ENCODE assay signal across 8 mouse cellular contexts in genomic region chr10:63021702-63022101, GRCm38 (mm10). TPM values are rescaled to one million over a fixed set of nuclear protein-coding genes. Genes with fewer than 3 reads are reported as not detected.
DNase-seq lines count a peak whose midpoint lies in the region; ATAC-seq and TF ChIP-seq lines count a peak whose summit lies in the region.
"Had no signal": no experiment of that assay in that cellular context is flagged by ENCODE, and none has a peak within 500 bp of the region (broad histone marks: within the 10 kb centered on the region; RNA-seq: fewer than 3 reads in every experiment).

No protein-coding gene starts in this region.

- no peak for TF ChIP-seq POLR2A in testis, adult 2 months (IDR thresholded peaks at IDR 0.05; ENCODE audit: control insufficient read depth, low read depth, low read length)

- H3K4me1 ChIP-seq in testis, adult 2 months (ENCODE audit: control insufficient read depth, insufficient read depth, low read length), result peaks cover 7% of the 10 kb centered on the region
- peaks cover 59% of the 10 kb centered on the region for H3K4me1 ChIP-seq in forebrain, embryonic 13.5 days
- H3K4me1 ChIP-seq in liver, embryonic 14.5 days (replicated peaks; ENCODE audit: control insufficient read depth in 2 of 2, insufficient read depth in 2 of 2, low read length in 1 of 2), result peaks cover 17% of the 10 kb centered on the region in 2 experiments

- H3K36me3 ChIP-seq in testis, adult 2 months (ENCODE audit: control insufficient read depth, insufficient read depth, low read length), result no peaks in the 10 kb centered on the region; the same call in none of the 2 replicates
- peaks cover 13% of the 10 kb centered on the region for H3K36me3 ChIP-seq in forebrain, embryonic 13.5 days (ENCODE audit: poor library complexity, severe bottlenecking)
- H3K36me3 ChIP-seq in liver, embryonic 14.5 days (replicated peaks; ENCODE audit: control insufficient read depth, insufficient read depth, low read depth), result peaks cover 13% of the 10 kb centered on the region

- H3K27ac ChIP-seq in testis, adult 2 months (ENCODE audit: control insufficient read depth, insufficient read depth, low read depth, low read length), result peak overlapping the region; percentile 49; the same call in 1 of the 2 replicates
- no peak overlapping the region for H3K27ac ChIP-seq in forebrain, embryonic 13.5 days
- no peak overlapping the region for H3K27ac ChIP-seq in liver, embryonic 14.5 days

- no peaks in the 10 kb centered on the region for H3K27me3 ChIP-seq in testis, adult 2 months (ENCODE audit: control insufficient read depth, insufficient read depth, low read length)
- no peaks in the 10 kb centered on the region for H3K27me3 ChIP-seq in forebrain, embryonic 13.5 days
- H3K27me3 ChIP-seq in liver, embryonic 14.5 days (ENCODE audit: control insufficient read depth, insufficient read depth, low read length), result no peaks in the 10 kb centered on the region

- WGBS in forebrain, embryonic 13.5 days, result 37% methylated on average over 4 of the region's 4 CpGs
- WGBS in liver, embryonic 14.5 days (ENCODE audit: insufficient replicate concordance), result 18% methylated on average over 4 of the region's 4 CpGs

- no peaks in the 10 kb centered on the region for H3K9me3 ChIP-seq in forebrain, embryonic 13.5 days (replicated peaks)
- no peaks in the 10 kb centered on the region for H3K9me3 ChIP-seq in liver, embryonic 14.5 days (ENCODE audit: control insufficient read depth, low read length)

- no peak for TF ChIP-seq EP300 in liver, embryonic 14.5 days (IDR thresholded peaks at IDR 0.05; ENCODE audit: low read depth)

- no peak for TF ChIP-seq CTCF in testis, adult 2 months (IDR thresholded peaks at IDR 0.05; ENCODE audit: control insufficient read depth, insufficient read depth, insufficient replicate concordance, low read depth, low read length)
- TF ChIP-seq CTCF in liver, embryonic 14.5 days (IDR thresholded peaks at IDR 0.05; ENCODE audit: low read depth), result no peak

- H3K9ac ChIP-seq in forebrain, embryonic 13.5 days, result peak overlapping the region; percentile 99
- H3K9ac ChIP-seq in liver, embryonic 14.5 days (replicated peaks), result peak overlapping the region; percentile 99

- DNase-seq in testis, postnatal 10 days (ENCODE audit: low spot score), result no peak
- peak in 2 of 3 experiments; percentile 29 to 48 for DNase-seq in liver, embryonic 14.5 days (ENCODE audit: low read depth in 3 of 3, low spot score in 3 of 3)
- no peak for DNase-seq in layer of hippocampus, postnatal 10 days (ENCODE audit: low spot score in 2 of 2)
- DNase-seq: cerebellum, adult 11 months had no signal

- H3K4me2 ChIP-seq in forebrain, embryonic 13.5 days, result peak overlapping the region; percentile 71
- H3K4me2 ChIP-seq in liver, embryonic 14.5 days (ENCODE audit: low read depth), result peak overlapping the region; percentile 90

- H3K4me3 ChIP-seq in testis, adult 2 months (ENCODE audit: control insufficient read depth, low read depth, low read length), result peak overlapping the region; percentile 88
- H3K4me3 ChIP-seq in forebrain, embryonic 13.5 days, result peak overlapping the region; percentile 70
- peak overlapping the region; percentile 81 to 100; a peak in 3 of 4 replicates for H3K4me3 ChIP-seq in liver, embryonic 14.5 days (ENCODE audit: insufficient read depth in 1 of 2, low read depth in 2 of 2, low read length in 2 of 2)

- ATAC-seq in forebrain, embryonic 13.5 days, result no peak
- ATAC-seq in liver, embryonic 14.5 days (ENCODE audit: insufficient read depth), result no peak
- ATAC-seq in monocyte, adult 5-6 weeks (replicated peaks; ENCODE audit: insufficient number of reproducible peaks, low FRiP score, low TSS enrichment, poor library complexity, severe bottlenecking), result no peak
- ATAC-seq in inflammation-experienced regulatory T-cells, adult 6 months, result no peak

RNA-seq across cellular contexts. Expression of gene Hnrnph3, which starts 2.3 kb away (rescaled TPM):
- 56.4 and 83.8 TPM in 2 replicates for polyA plus RNA-seq in testis, adult 2 months (2012; rRNA removed)
- 242 and 248 TPM in 2 replicates for polyA plus RNA-seq in forebrain, embryonic 13.5 days (2015; fragmentation: Nextera tagmentation; extraction: Ambion mirVana)
- polyA plus RNA-seq in liver, embryonic 14.5 days (2012; rRNA removed), result 13.8 and 23.2 TPM in 2 replicates
- polyA plus RNA-seq in liver, embryonic 14.5 days (2014; fragmentation: Nextera tagmentation; extraction: Ambion mirVana), result 12.4 and 13.6 TPM in 2 replicates
- 87.7 to 119 TPM (median 96.9 TPM) in 3 replicates for total RNA-seq in monocyte, adult 5-6 weeks (2017)
- polyA plus RNA-seq in inflammation-experienced regulatory T-cells, adult 6 months (2017; shearing (Covaris generic)), result 100 to 1,000 TPM in 1 of 3 experiments, 10 to 100 TPM in 2; 61.1 to 117 (median 97.4) TPM
- 10 to 100 TPM; 33.8 to 51.7 TPM for total RNA-seq in layer of hippocampus, postnatal 10 days (2021)

RNA-seq across cellular contexts. Expression of gene Pbld2, which starts 2.4 kb away (rescaled TPM):
- 4.0 and 6.0 TPM in 2 replicates for polyA plus RNA-seq in testis, adult 2 months (2012; rRNA removed)
- 0.83 and 1.2 TPM in 2 replicates for polyA plus RNA-seq in forebrain, embryonic 13.5 days (2015; fragmentation: Nextera tagmentation; extraction: Ambion mirVana)
- 1.8 and 2.0 TPM in 2 replicates for polyA plus RNA-seq in liver, embryonic 14.5 days (2012; rRNA removed)
- polyA plus RNA-seq in liver, embryonic 14.5 days (2014; fragmentation: Nextera tagmentation; extraction: Ambion mirVana), result 2.3 and 2.7 TPM in 2 replicates
- not detected in 3 replicates for total RNA-seq in monocyte, adult 5-6 weeks (2017)
- under 1 TPM in 2 of 3 experiments, not detected in 1; 0.51 to 0.98 TPM for polyA plus RNA-seq in inflammation-experienced regulatory T-cells, adult 6 months (2017; shearing (Covaris generic))
- 1 to 10 TPM; 1.6 to 2.9 TPM for total RNA-seq in layer of hippocampus, postnatal 10 days (2021)

RNA-seq across cellular contexts. Expression of gene Pbld1, which starts 38.3 kb away (rescaled TPM):
- 0.53 and 0.57 TPM in 2 replicates for polyA plus RNA-seq in testis, adult 2 months (2012; rRNA removed)
- polyA plus RNA-seq in forebrain, embryonic 13.5 days (2015; fragmentation: Nextera tagmentation; extraction: Ambion mirVana), result 1.7 and 1.8 TPM in 2 replicates
- 3.1 and 3.8 TPM in 2 replicates for polyA plus RNA-seq in liver, embryonic 14.5 days (2012; rRNA removed)
- 4.9 and 5.2 TPM in 2 replicates for polyA plus RNA-seq in liver, embryonic 14.5 days (2014; fragmentation: Nextera tagmentation; extraction: Ambion mirVana)
- 2.8 to 12.5 TPM in 2 of 3 replicates, not detected in the other for total RNA-seq in monocyte, adult 5-6 weeks (2017)
- polyA plus RNA-seq in inflammation-experienced regulatory T-cells, adult 6 months (2017; shearing (Covaris generic)), result under 1 TPM in 2 of 3 experiments, not detected in 1; 0.15 to 0.21 TPM
- total RNA-seq in layer of hippocampus, postnatal 10 days (2021), result under 1 TPM in 1 of 2 experiments, not detected in 1; 0.53 TPM

RNA-seq across cellular contexts. Expression of gene Rufy2, which starts 41.7 kb away (rescaled TPM):
- polyA plus RNA-seq in testis, adult 2 months (2012; rRNA removed), result 0.77 and 1.2 TPM in 2 replicates
- 45.2 and 47.3 TPM in 2 replicates for polyA plus RNA-seq in forebrain, embryonic 13.5 days (2015; fragmentation: Nextera tagmentation; extraction: Ambion mirVana)
- 0.53 and 1.1 TPM in 2 replicates for polyA plus RNA-seq in liver, embryonic 14.5 days (2012; rRNA removed)
- 1.3 and 1.4 TPM in 2 replicates for polyA plus RNA-seq in liver, embryonic 14.5 days (2014; fragmentation: Nextera tagmentation; extraction: Ambion mirVana)
- 14.6 to 24.6 TPM (median 15.7 TPM) in 3 replicates for total RNA-seq in monocyte, adult 5-6 weeks (2017)
- 10 to 100 TPM; 25.8 to 61.7 (median 43.9) TPM for polyA plus RNA-seq in inflammation-experienced regulatory T-cells, adult 6 months (2017; shearing (Covaris generic))
- total RNA-seq in layer of hippocampus, postnatal 10 days (2021), result 10 to 100 TPM; 67.4 to 76.3 TPM

Comparison
In these comparisons a context has a peak if more than half of its experiments do, and no peak if none do; other contexts are left out.
1. DNase-seq: peak in liver, embryonic 14.5 days (2 of 3); none in testis, postnatal 10 days (single experiment) and layer of hippocampus, postnatal 10 days (0 of 2).
2. Peak in every context shown above with its lines, with median percentiles within 50 percentile points of each other: H3K4me3 ChIP-seq.